Mouse (Mus musculus) midbrain, embryonic 16.5 days (tissue): ENCODE data around the gene Zcchc14. TPM values are rescaled to one million over a fixed set of nuclear protein-coding genes. Genes with fewer than 3 reads are reported as not detected.

Experiments
- ATAC-seq: fragments of 200-750 bp; cut with Nextera tagmentation; 2 replicates; pipeline ENCODE4 v1.8.0; 2017; ENCODE audit warnings: moderate TSS enrichment
- H3K27ac ChIP-seq: fragments of 300-500 bp; sonication (generic); 2 replicates; pipeline ENCODE4 v1.5.1; 2014; ENCODE audit warnings: mild to moderate bottlenecking, low read length, mixed read lengths
- H3K27me3 ChIP-seq: fragments of 300-500 bp; sonication (generic); 2 replicates; pipeline ENCODE4 v1.6.1; 2014; ENCODE audit warnings: low read depth, low read length, mixed read lengths; ENCODE audit not compliant: control insufficient read depth, insufficient read depth
- H3K36me3 ChIP-seq: fragments of 300-500 bp; sonication (generic); 2 replicates; pipeline ENCODE4 v1.6.1; 2014; ENCODE audit warnings: mild to moderate bottlenecking, low read length, moderate library complexity, mixed read lengths; ENCODE audit not compliant: control insufficient read depth, insufficient read depth
- H3K4me1 ChIP-seq: fragments of 300-500 bp; sonication (generic); 2 replicates; pipeline ENCODE4 v1.6.1; 2014; ENCODE audit warnings: mild to moderate bottlenecking, low read length, mixed read lengths; ENCODE audit not compliant: control insufficient read depth, insufficient read depth
- H3K4me2 ChIP-seq: fragments of 300-500 bp; sonication (generic); 2 replicates; pipeline ENCODE4 v1.6.1; 2014; ENCODE audit warnings: mild to moderate bottlenecking, low read length, mixed read lengths
- H3K4me3 ChIP-seq: fragments of 300-500 bp; sonication (generic); 2 replicates; pipeline ENCODE4 v1.5.1; 2014; ENCODE audit warnings: low read depth, mild to moderate bottlenecking, low read length, moderate library complexity, mixed read lengths
- H3K9ac ChIP-seq: fragments of 300-500 bp; sonication (generic); 2 replicates; pipeline ENCODE4 v1.6.1; 2014; ENCODE audit warnings: low read depth, low read length, mixed read lengths
- H3K9me3 ChIP-seq: fragments of 300-500 bp; sonication (generic); replicated peaks from 2 replicates; pipeline ENCODE4 v1.6.1; 2014; ENCODE audit warnings: mild to moderate bottlenecking, low read length, mixed read lengths; ENCODE audit not compliant: control insufficient read depth, poor library complexity, severe bottlenecking
- WGBS: fragments of 180-500 bp; shearing (Covaris S2); extraction: QIAGEN DNeasy Blood & Tissue Kit; methylation state at CpG from one replicate; pipeline ENCODE4 v1.1.7; 2014; 5-methylcytosine and 5-hydroxymethylcytosine counted together
- polyA plus RNA-seq: library from polyadenylated mRNA; unstranded; fragments of >200 nt; fragmentation: Nextera tagmentation; extraction: Ambion mirVana; gene quantifications from 2 replicates; pipeline ENCODE4 v1.2.1, GENCODE M21; 2015

Gene Zcchc14
- polyA plus RNA-seq, 1 experiment from 2014 or later = 23.9 TPM

DNA sequence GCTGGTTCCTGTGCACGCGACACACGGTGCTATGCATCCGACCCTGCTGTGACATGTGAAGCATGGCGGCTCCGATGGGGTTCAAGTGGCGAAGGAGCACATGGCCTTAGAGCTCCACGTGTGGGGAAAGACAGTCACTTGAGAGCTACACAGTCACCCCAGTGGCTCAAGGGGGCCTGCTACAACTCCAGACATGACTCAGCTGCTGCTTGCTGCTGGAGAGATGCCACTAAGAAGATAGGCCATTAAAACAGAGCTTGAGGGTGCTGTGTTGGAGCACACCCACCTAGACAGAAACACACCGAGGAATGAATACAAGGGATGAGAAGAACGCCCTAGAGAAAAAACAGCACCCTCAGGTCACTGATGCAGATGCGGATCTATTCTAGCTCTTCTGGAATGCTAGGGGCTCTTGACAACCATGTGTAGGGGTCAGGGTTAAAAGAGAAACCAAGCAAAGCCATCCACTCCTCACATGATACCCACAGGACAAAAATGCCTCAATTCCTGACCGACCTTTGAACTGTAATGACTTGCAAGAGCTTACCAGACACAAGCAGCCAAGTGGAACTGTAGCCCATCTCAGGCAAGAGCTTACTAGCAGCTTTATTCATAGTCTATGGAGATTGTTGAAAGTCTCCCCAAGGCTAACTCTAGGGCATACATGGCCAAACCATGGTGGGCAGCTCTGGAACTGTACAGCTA, 5.0 kb downstream of the Zcchc14 start:
- Histone ChIP-seq H3K9ac (no peak overlapping the region), H3K27ac (no peak overlapping the region), H3K4me2 (peak overlapping the region; percentile 87), H3K36me3 (no peaks in the 10 kb centered on the region; the same call in 1 of the 2 replicates), H3K27me3 (no peaks in the 10 kb centered on the region), H3K4me3 (no peak overlapping the region), H3K9me3 (no peaks in the 10 kb centered on the region), H3K4me1 (peaks cover 86% of the 10 kb centered on the region)
- 79% methylated on average over 12 of the region's 12 CpGs for WGBS
- ATAC-seq = no peak

DNA sequence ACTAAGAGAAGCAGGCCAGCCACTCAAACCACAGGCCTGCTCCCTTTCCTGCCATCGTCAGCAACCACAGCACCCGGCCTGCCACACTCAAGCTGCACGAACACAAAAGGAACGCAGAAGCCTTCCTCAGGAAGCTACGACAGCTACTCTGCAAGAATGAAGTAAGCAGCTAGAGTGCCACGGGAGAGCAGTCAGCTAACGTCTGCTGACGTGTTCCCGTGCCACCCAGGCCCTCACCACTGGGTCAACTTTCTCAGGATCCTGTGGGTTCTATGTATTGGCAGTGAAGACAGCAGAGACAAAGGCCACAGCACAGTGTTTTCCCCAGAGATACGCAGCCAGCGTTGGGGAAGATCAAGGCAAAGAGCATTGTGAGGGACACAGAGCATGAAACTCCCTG, 9.3 kb downstream of the Zcchc14 start:
- peak overlapping the region; percentile 12; the same call in 1 of the 2 replicates for H3K4me2 ChIP-seq
- H3K9ac ChIP-seq = peak overlapping the region; percentile 12; the same call in 1 of the 2 replicates
- H3K36me3 ChIP-seq = no peaks in the 10 kb centered on the region; the same call in 1 of the 2 replicates
- H3K27ac ChIP-seq = peak overlapping the region; percentile 34; the same call in 1 of the 2 replicates
- ATAC-seq = no peak
- WGBS = 58% methylated on average over 11 of the region's 11 CpGs
- H3K4me3 ChIP-seq = no peak overlapping the region
- H3K27me3 ChIP-seq = no peaks in the 10 kb centered on the region
- H3K4me1 ChIP-seq = peaks cover 77% of the 10 kb centered on the region
- H3K9me3 ChIP-seq = no peaks in the 10 kb centered on the region

DNA sequence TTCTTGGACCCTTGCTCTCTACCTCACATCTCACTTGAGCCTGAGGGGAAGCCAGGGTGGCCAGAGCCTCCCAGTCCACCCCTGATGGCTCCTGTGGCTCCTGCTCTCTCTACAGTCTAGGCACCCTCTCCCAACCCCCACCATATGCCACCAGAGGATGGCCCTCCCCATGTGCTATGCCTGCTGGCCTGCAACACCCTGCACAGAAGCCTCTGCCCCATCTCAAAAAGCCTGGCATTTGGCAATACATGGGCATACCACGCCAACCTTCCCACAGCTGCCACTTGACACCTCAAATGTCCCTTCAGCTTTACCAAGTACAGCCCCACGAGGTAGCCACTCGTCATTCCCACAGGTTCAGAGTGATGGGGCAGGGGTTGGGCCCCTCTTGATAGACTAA, 9.9 kb downstream of the Zcchc14 start:
- Histone ChIP-seq H3K4me2 (no peak overlapping the region), H3K9me3 (no peaks in the 10 kb centered on the region), H3K4me1 (peaks cover 71% of the 10 kb centered on the region), H3K4me3 (no peak overlapping the region), H3K27ac (no peak overlapping the region; the same call in 1 of the 2 replicates), H3K36me3 (no peaks in the 10 kb centered on the region; the same call in 1 of the 2 replicates), H3K27me3 (no peaks in the 10 kb centered on the region), H3K9ac (no peak overlapping the region)
- ATAC-seq = no peak
- WGBS = 77% methylated on average over 3 of the region's 3 CpGs

DNA sequence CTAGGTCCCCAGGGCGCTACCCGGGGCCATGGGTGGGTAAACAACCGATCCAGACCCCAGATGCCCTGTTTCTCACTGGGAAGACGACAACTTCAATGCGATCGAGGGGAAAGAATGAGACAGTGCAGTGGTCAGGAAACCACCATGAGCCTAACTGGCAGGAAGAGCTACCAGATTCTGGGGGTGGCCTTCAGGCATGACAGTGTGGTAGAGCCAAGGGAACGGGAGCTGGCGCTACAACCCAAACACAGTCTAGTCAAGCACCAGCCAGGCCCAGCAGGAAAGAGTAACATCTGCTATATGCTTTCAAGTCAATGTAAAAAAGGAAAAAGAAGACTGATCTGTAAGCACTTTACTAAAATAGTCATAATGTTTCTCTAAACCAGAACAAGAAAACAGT, 16.5 kb downstream of the Zcchc14 start:
- no peaks in the 10 kb centered on the region for H3K36me3 ChIP-seq
- WGBS = 82% methylated on average over 8 of the region's 8 CpGs
- no peak overlapping the region for H3K9ac ChIP-seq
- no peaks in the 10 kb centered on the region for H3K9me3 ChIP-seq
- no peak overlapping the region for H3K4me3 ChIP-seq
- no peak for ATAC-seq
- H3K27ac ChIP-seq = no peak overlapping the region
- no peak overlapping the region for H3K4me2 ChIP-seq
- H3K27me3 ChIP-seq = no peaks in the 10 kb centered on the region
- peaks cover 30% of the 10 kb centered on the region for H3K4me1 ChIP-seq

DNA sequence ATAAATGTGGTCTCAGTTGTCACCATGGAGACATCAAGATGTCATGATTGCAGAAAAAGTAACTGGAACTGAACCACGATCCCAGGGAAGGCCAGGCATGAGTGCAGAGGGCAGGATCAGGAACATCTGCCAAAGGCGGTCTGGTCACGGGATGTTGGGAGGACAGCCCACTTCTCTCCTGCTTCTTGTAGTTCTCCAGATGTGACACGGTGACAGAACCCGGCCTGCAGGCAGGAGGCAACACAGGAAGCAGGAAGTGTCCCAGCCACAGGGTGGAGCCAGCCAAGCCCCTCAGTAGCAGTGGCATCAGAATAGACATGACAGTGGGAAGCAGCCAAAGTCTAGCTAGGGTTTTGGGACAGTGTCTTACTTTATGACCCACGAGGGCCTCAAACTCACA, 17.2 kb downstream of the Zcchc14 start:
- Histone ChIP-seq H3K9ac (no peak overlapping the region), H3K4me1 (peaks cover 27% of the 10 kb centered on the region), H3K27ac (no peak overlapping the region), H3K27me3 (no peaks in the 10 kb centered on the region), H3K4me2 (no peak overlapping the region), H3K4me3 (no peak overlapping the region), H3K36me3 (no peaks in the 10 kb centered on the region), H3K9me3 (no peaks in the 10 kb centered on the region)
- WGBS = 80% methylated on average over 6 of the region's 6 CpGs
- no peak for ATAC-seq

DNA sequence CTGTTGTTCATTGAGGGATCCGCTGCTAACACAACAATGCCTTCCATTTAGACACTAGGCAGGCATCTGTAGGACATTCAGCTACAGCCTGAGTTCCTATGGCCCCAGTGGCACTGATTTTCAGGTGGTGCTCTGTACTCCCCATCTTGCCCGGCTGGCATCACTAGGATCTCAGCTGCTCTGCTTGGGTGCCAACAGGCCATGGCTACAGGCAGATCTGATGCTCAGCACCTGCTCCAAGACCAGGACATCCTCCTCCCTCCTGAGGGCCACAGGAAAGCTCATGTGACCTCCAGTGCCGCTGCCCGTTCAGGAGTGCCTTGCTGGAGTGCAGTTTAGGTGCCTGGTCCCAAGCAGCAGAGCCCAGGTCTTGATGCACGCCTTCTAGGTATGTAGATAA, 20.3 kb downstream of the Zcchc14 start:
- H3K4me3 ChIP-seq = no peak overlapping the region
- H3K9me3 ChIP-seq = no peaks in the 10 kb centered on the region
- 83% methylated on average over 5 of the region's 5 CpGs for WGBS
- no peak overlapping the region for H3K9ac ChIP-seq
- H3K27me3 ChIP-seq = no peaks in the 10 kb centered on the region
- H3K4me2 ChIP-seq = no peak overlapping the region
- H3K4me1 ChIP-seq = peaks cover 19% of the 10 kb centered on the region
- peaks cover 7% of the 10 kb centered on the region for H3K36me3 ChIP-seq
- ATAC-seq = no peak
- H3K27ac ChIP-seq = no peak overlapping the region

DNA sequence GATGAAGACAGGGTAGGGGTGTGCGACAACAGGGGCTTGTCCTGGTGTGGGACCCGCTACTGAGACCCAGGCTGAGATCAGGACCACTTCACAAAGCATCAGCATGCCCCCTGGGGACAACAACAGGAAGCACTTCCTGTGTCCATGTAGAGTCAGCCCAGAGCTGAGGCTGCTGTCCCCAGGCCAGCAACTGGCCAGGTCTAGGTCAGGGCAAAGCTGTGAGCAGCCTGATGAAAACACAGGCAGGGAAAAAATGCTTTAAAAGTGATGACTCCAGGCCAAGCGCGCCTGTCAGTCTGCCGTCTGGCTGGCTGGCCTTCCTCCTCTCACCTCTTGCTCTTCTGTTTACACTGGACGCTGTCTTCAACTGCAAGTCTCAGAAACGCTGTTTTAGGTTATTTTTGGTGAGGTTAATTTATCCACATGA, 21.0 kb downstream of the Zcchc14 start:
- no peaks in the 10 kb centered on the region for H3K9me3 ChIP-seq
- H3K36me3 ChIP-seq = peaks cover 11% of the 10 kb centered on the region
- ATAC-seq = no peak
- no peak overlapping the region for H3K4me3 ChIP-seq
- H3K4me1 ChIP-seq = peaks cover 16% of the 10 kb centered on the region
- no peak overlapping the region for H3K27ac ChIP-seq
- H3K4me2 ChIP-seq = no peak overlapping the region
- H3K9ac ChIP-seq = no peak overlapping the region
- H3K27me3 ChIP-seq = no peaks in the 10 kb centered on the region
- 77% methylated on average over 7 of the region's 7 CpGs for WGBS

DNA sequence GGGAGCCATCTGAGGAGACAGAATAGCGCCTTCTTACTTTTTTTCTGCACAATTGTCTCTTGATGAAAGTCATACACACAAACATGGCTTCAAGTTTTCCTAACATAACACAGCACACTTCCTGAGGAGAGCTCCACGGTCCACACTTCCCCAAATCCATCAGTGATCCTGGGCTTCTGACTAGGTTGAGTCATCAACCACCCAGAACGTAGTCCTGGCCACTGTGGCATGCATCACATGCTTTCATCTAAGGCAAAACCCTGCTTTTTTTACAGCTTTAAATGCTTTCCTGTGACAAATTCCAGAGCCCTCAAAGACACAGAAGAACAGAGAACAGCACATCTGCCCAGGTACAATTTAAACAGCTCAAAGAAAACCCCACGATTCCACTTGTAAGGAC, 24.0 kb downstream of the Zcchc14 start:
- Histone ChIP-seq H3K9me3 (no peaks in the 10 kb centered on the region), H3K9ac (no peak overlapping the region), H3K4me1 (peaks cover 22% of the 10 kb centered on the region), H3K27me3 (no peaks in the 10 kb centered on the region), H3K4me3 (no peak overlapping the region), H3K27ac (no peak overlapping the region), H3K36me3 (peaks cover 15% of the 10 kb centered on the region), H3K4me2 (no peak overlapping the region)
- ATAC-seq = no peak
- WGBS = 93% methylated on average over 4 of the region's 4 CpGs

DNA sequence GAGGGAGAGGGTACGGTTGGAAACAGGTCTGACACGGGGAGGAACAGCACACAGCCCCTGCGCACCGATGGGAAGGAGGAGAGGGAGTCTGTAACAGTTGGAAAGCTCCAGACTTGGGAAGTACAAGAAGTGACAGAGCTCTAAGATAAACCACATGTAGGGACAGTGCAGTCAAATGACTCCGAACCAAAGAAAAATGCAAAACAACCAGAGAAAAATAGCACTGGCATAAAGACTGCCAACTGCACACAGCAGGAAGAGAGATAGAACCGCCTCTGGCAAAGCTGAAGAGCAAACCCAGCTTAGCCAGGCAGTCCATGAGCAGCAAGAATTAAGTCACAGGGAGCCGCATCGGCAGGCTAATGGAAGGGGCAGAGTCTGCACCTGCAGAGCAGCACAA, 29.7 kb downstream of the Zcchc14 start:
- no peaks in the 10 kb centered on the region for H3K9me3 ChIP-seq
- no peak overlapping the region for H3K27ac ChIP-seq
- H3K36me3 ChIP-seq = peaks cover 10% of the 10 kb centered on the region
- no peak overlapping the region for H3K4me2 ChIP-seq
- H3K4me1 ChIP-seq = peaks cover 23% of the 10 kb centered on the region
- ATAC-seq = no peak
- H3K4me3 ChIP-seq = no peak overlapping the region
- 65% methylated on average over 8 of the region's 8 CpGs for WGBS
- no peak overlapping the region for H3K9ac ChIP-seq
- H3K27me3 ChIP-seq = no peaks in the 10 kb centered on the region
